Mouse (Mus musculus): ENCODE data around the gene Wscd1.

DNA sequence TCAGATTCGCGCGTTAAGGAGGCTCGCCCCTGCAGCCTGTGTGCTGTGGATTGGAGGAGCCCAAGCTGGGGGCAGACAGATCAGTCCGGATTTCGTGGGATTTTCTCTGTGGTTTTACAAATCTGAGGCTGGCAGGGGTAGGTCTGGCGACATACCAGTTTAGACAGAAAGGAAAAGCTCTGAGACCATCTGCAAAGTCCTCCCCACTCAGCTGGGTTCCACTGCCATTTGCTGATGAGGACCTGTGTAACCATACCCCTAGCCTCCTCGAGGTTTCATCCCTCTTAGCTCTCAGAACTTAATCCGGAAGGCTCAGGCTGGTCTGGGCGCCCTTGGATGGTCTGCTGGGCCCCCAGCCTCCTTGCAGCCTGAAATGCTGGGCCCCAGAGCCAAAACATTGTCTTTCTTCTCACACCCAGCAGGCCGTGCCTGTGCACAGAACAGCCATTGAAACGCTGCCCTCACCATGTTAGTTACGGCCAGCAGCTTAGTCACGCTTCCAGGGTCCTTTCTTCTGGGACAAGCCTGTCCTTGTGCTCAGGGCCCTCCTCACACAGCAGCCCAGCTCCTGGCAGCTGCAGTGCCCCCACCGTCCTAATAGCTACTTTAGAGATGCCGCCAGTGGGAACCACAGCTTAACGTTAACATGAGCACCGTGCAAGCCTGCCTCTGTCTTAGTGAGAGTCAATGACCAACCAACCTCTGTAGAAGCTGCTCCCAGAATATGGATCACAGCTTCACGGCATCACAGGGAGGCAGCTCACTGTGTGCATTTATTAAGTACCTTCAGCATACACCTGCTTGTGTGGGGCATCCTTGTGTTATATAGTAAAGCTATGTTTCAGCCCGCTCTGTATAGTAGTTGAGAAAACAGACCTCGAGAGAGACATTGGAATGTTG lies 8.7 kb downstream of the Wscd1 start:
- TF ChIP-seq CTCF (IDR thresholded peaks at IDR 0.05; ENCODE audit: low read depth): no peak
- TF ChIP-seq EP300 (IDR thresholded peaks at IDR 0.05; ENCODE audit: low read depth): no peak
